Mouse (Mus musculus) neural tube, embryonic 12.5 days (tissue): ENCODE measurements around the gene Glo1. TPM values are rescaled to one million over a fixed set of nuclear protein-coding genes. Genes with fewer than 3 reads are reported as not detected.

Experiments
- ATAC-seq: fragments of 200-750 bp; cut with Nextera tagmentation; 2 replicates; pipeline ENCODE4 v1.8.0; 2017; ENCODE audit warnings: low read depth, mild to moderate bottlenecking, moderate TSS enrichment, moderate library complexity; ENCODE audit not compliant: low FRiP score
- H3K27ac ChIP-seq: fragments of 300-500 bp; sonication (generic); 2 replicates; pipeline ENCODE4 v1.5.1; 2016
- H3K27me3 ChIP-seq: fragments of 300-500 bp; sonication (generic); replicated peaks from 2 replicates; pipeline ENCODE4 v1.6.1; 2016; ENCODE audit warnings: mild to moderate bottlenecking
- H3K36me3 ChIP-seq: fragments of 300-500 bp; sonication (generic); 2 replicates; pipeline ENCODE4 v1.6.1; 2016; ENCODE audit warnings: mild to moderate bottlenecking
- H3K4me1 ChIP-seq: fragments of 300-500 bp; sonication (generic); 2 replicates; pipeline ENCODE4 v1.6.1; 2016
- H3K4me2 ChIP-seq: fragments of 300-500 bp; sonication (generic); replicated peaks from 2 replicates; pipeline ENCODE4 v1.6.1; 2016; ENCODE audit warnings: mild to moderate bottlenecking
- H3K4me3 ChIP-seq: fragments of 300-500 bp; sonication (generic); 2 replicates; pipeline ENCODE4 v1.5.1; 2016
- H3K9ac ChIP-seq: fragments of 300-500 bp; sonication (generic); 2 replicates; pipeline ENCODE4 v1.6.1; 2016; ENCODE audit warnings: mild to moderate bottlenecking
- H3K9me3 ChIP-seq: fragments of 300-500 bp; sonication (generic); 2 replicates; pipeline ENCODE4 v1.6.1; 2016; ENCODE audit warnings: mild to moderate bottlenecking
- WGBS: fragments of 180-500 bp; shearing (Covaris S2); methylation state at CpG from one replicate; pipeline ENCODE4 v1.1.7; 2016; 5-methylcytosine and 5-hydroxymethylcytosine counted together
- polyA plus RNA-seq: library from polyadenylated mRNA; unstranded; fragments of >200 nt; fragmentation: Nextera tagmentation; extraction: Ambion mirVana; gene quantifications from 2 replicates; pipeline ENCODE4 v1.2.1, GENCODE M21; 2016

Glo1 gene
- polyA plus RNA-seq, 1 experiment from 2014 or later: 183 TPM

- no peak overlapping the region for H3K27ac ChIP-seq
- no peak overlapping the region for H3K9ac ChIP-seq
- peaks cover 41% of the 10 kb centered on the region for H3K36me3 ChIP-seq
- H3K9me3 ChIP-seq: 0 out of 2 replicates have a peak, but pooled peaks cover 3% of the 10 kb centered on the region
- H3K4me2 ChIP-seq: no peak overlapping the region
- ATAC-seq: no peak
- H3K4me1 ChIP-seq: no peaks in the 10 kb centered on the region
- WGBS: 65% methylated on average over 5 of the region's 5 CpGs
- H3K4me3 ChIP-seq: no peak overlapping the region
- no peaks in the 10 kb centered on the region for H3K27me3 ChIP-seq
These were observed 32.3 kb downstream of the Glo1 start for GRCm38 (mm10) chr17:30594407-30594806.

GRCm38 (mm10) chr17:30590417-30591198 lies 36.1 kb downstream of the Glo1 start:
- H3K4me1 ChIP-seq: no peaks in the 10 kb centered on the region
- peaks cover 14% of the 10 kb centered on the region for H3K36me3 ChIP-seq
- H3K4me3 ChIP-seq: no peak overlapping the region
- H3K27ac ChIP-seq: no peak overlapping the region
- H3K9me3 ChIP-seq: no peaks in the 10 kb centered on the region
- H3K27me3 ChIP-seq: no peaks in the 10 kb centered on the region
- ATAC-seq: no peak
- H3K9ac ChIP-seq: no peak overlapping the region
- H3K4me2 ChIP-seq: peak overlapping the region; percentile 33
- WGBS: 38% methylated on average over 17 of the region's 17 CpGs

DNA sequence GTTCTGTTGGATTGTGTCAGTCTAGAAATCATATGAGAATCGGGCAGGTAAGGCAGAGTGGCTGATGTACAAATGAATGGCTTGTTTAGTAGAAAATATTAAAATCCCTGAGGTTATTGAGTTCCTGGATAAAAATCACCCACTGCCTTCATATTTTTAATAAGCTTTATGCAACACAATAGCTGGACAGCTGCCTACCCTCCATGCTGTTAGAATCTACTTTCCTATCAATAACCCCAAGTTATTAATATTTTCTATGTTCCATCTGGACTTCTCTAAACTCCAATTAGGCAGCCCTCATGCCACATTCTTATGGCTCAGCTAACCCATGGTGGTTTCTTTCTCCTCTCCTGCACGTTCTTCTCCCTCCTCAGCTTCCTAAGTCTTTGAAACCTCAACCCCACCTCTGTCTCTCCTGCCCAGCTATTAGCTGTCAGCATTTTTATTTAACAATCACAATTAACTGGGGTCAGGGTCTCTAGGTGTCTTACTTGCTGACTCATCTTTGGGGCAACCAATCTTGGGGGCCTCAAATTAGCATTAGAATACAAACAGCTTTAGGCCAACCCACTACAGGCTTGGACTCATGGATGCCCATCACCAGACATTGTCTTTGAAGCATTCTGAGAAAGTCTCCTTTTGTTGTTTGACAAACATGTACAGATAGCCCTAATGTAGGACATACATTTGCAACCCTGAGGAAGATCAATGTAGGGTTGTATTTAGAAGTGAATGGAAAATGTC lies 43.2 kb downstream of the Glo1 start:
- Histone ChIP-seq H3K27ac (no peak overlapping the region), H3K4me3 (no peak overlapping the region), H3K9ac (no peak overlapping the region), H3K27me3 (no peaks in the 10 kb centered on the region), H3K4me1 (no peaks in the 10 kb centered on the region), H3K36me3 (no peaks in the 10 kb centered on the region), H3K9me3 (no peaks in the 10 kb centered on the region), H3K4me2 (no peak overlapping the region)
- 84% methylated on average over 2 of the region's 2 CpGs for WGBS
- no peak for ATAC-seq

DNA sequence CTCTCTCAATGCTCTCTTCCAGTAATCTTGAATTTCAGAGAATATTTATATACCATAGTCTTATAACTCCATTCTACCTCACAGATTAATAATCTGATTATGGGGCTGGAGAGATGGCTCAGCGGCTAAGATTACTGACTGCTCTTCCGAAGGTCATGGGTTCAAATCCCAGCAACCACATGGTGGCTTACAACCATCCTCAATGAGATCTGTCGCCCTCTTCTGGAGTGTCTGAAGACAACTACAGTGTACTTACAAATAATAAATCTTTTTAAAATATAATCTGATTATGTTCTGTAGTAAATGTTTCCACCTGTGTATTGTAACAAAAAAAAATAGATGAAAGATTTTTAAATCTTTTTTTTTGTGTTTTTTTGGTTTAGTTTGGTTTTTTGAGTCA lies 44.4 kb downstream of the Glo1 start:
- 90% methylated on average over 3 of the region's 3 CpGs for WGBS

GRCm38 (mm10) chr17:30581201-30581600 lies 45.5 kb downstream of the Glo1 start:
- no peak for ATAC-seq
- Histone ChIP-seq H3K27ac (no peak overlapping the region), H3K36me3 (no peaks in the 10 kb centered on the region), H3K4me2 (no peak overlapping the region), H3K9me3 (no peaks in the 10 kb centered on the region), H3K9ac (no peak overlapping the region), H3K4me1 (peaks cover 7% of the 10 kb centered on the region; the same call in 1 of the 2 replicates), H3K4me3 (no peak overlapping the region), H3K27me3 (no peaks in the 10 kb centered on the region)
- WGBS: 89% methylated on average over 6 of the region's 6 CpGs

More for the DNA sequence above, 44.4 kb downstream of the Glo1 start:
- Histone ChIP-seq H3K9ac (no peak overlapping the region), H3K9me3 (no peaks in the 10 kb centered on the region), H3K4me1 (peaks cover under 1% of the 10 kb centered on the region; the same call in 1 of the 2 replicates), H3K4me2 (no peak overlapping the region), H3K36me3 (no peaks in the 10 kb centered on the region), H3K27ac (no peak overlapping the region), H3K27me3 (no peaks in the 10 kb centered on the region), H3K4me3 (no peak overlapping the region)
- no peak for ATAC-seq

DNA sequence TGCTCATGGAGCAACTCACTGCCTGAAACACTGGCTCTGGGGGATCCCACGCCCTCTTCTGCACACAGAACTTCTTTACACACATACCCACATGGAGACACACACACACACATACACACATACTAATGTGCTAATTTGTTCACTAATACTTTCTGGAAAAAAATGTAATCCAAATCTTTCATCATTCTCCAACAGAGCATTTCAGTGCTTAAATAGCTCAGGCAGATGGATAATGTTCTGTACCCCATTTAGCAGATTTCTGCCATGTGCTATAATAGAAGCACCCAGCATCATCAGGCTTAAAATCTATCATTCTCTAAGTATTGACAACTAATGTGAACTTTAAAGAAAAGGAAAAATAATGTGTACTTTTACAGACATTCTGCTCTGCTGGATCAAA lies 45.9 kb downstream of the Glo1 start:
- ATAC-seq: no peak

DNA sequence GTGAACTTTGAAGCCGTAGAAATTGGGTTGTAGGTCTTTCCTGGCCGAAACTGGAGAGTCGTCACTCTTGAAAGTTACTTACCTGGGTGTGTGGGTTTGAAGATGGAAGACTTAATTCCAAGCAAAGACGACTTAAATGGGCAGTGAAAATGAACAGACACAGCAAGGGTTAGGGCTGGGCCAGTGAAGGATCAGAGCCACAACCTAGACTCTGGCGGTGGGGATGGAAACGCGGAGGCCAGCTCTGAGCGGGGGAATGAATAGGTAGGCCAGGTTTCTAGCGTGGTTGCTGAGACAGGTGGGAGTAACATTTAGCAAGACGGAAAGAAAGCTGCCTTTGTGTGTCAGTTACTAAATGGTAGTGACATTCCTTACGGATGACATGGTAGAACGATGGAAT lies 49.7 kb downstream of the Glo1 start:
- no peak for ATAC-seq
- H3K9ac ChIP-seq: peak overlapping the region; percentile 73
- no peak overlapping the region for H3K27ac ChIP-seq
- peaks cover 22% of the 10 kb centered on the region for H3K4me1 ChIP-seq
- no peaks in the 10 kb centered on the region for H3K9me3 ChIP-seq
- H3K4me3 ChIP-seq: peak overlapping the region; percentile 80
- H3K4me2 ChIP-seq: peak overlapping the region; percentile 71
- no peaks in the 10 kb centered on the region for H3K27me3 ChIP-seq
- 63% methylated on average over 12 of the region's 12 CpGs for WGBS
- no peaks in the 10 kb centered on the region for H3K36me3 ChIP-seq

More for the DNA sequence above, 45.9 kb downstream of the Glo1 start:
- Histone ChIP-seq H3K4me2 (no peak overlapping the region), H3K9me3 (no peaks in the 10 kb centered on the region), H3K4me3 (no peak overlapping the region), H3K27me3 (no peaks in the 10 kb centered on the region), H3K9ac (no peak overlapping the region), H3K36me3 (no peaks in the 10 kb centered on the region), H3K27ac (no peak overlapping the region), H3K4me1 (peaks cover 7% of the 10 kb centered on the region; the same call in 1 of the 2 replicates)
- WGBS: 83% methylated on average over 1 of the region's 1 CpGs

GRCm38 (mm10) chr17:30575941-30576773 lies 50.5 kb downstream of the Glo1 start, which contains the start of gene Btbd9:
Btbd9 (minus strand) TSS chr17:30576488.
- peak within 1 kb of the TSS; percentile 73 for H3K9ac ChIP-seq
- H3K27me3 ChIP-seq: no peaks in the 10 kb centered on the region
- H3K4me1 ChIP-seq: peaks cover 22% of the 10 kb centered on the region
- peak within 1 kb of the TSS; percentile 72 for H3K27ac ChIP-seq
- H3K4me3 ChIP-seq: peak within 1 kb of the TSS; percentile 80
- no peaks in the 10 kb centered on the region for H3K36me3 ChIP-seq
- H3K4me2 ChIP-seq: peak within 1 kb of the TSS; percentile 71
- H3K9me3 ChIP-seq: no peaks in the 10 kb centered on the region
- under 1% methylated on average over 75 of the region's 94 CpGs for WGBS
- peak; percentile 95 for ATAC-seq

DNA sequence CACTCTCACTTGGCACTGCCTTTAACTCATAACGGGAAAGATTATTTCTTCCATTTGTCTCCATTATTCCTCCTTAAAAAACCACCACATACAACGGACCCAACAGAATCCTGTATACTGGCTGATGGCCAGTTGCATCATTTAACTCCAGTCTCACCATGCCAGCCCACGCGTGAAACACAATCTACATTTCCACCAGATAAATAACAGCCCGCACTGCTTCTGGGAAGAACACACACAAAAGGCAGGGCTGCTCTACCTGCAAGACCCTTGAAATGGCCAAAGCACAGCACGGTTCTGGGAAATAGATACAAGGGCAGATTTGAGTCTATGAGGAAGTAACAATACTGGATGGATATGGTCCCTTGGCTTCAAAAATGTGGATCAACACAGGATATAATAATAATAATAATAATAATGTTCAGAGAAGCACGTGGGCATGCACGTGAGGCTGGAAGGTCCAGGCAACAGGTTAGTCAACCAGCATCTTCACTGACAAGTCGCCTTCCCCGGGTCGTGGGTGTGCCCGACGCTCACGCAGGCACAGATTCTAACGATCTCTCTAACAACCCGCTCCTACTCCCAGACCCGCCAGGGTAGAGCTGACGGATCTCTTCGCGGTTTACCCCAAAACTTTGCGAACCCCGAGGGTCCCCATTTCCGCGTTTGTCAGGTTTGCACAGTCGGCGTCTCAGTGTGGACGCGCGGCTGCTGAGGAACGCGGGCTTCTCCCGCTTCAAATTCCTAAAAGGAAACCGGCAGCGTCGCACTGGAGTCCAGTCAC lies 51.4 kb downstream of the Glo1 start:
- Histone ChIP-seq H3K4me1 (peaks cover 22% of the 10 kb centered on the region), H3K9ac (peak overlapping the region; percentile 73), H3K4me2 (peak overlapping the region; percentile 71), H3K9me3 (no peaks in the 10 kb centered on the region), H3K36me3 (no peaks in the 10 kb centered on the region), H3K27ac (0 out of 2 replicates have a peak overlapping the region, but pooled peaks have one; percentile 72), H3K4me3 (peak overlapping the region; percentile 80), H3K27me3 (no peaks in the 10 kb centered on the region)
- peak; percentile 17; the same call in 1 of the 2 replicates for ATAC-seq
- WGBS: 8% methylated on average over 35 of the region's 35 CpGs

DNA sequence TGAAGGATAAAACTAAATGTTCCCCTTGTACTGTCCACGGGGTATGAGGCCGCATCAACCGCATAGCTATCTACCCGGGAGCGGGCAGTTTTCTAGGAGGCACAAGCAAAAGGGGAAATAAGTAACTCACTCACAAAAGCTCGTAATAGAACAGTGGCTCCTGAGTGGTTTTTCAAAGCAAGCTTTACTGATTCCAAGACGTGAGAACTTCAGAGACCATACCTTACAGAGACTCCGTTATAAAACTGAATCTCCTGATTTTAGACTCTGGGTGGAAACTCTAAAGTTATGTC lies 51.9 kb downstream of the Glo1 start:
- 83% methylated on average over 8 of the region's 8 CpGs for WGBS
- H3K9ac ChIP-seq: peak overlapping the region; percentile 73; the same call in 1 of the 2 replicates

DNA sequence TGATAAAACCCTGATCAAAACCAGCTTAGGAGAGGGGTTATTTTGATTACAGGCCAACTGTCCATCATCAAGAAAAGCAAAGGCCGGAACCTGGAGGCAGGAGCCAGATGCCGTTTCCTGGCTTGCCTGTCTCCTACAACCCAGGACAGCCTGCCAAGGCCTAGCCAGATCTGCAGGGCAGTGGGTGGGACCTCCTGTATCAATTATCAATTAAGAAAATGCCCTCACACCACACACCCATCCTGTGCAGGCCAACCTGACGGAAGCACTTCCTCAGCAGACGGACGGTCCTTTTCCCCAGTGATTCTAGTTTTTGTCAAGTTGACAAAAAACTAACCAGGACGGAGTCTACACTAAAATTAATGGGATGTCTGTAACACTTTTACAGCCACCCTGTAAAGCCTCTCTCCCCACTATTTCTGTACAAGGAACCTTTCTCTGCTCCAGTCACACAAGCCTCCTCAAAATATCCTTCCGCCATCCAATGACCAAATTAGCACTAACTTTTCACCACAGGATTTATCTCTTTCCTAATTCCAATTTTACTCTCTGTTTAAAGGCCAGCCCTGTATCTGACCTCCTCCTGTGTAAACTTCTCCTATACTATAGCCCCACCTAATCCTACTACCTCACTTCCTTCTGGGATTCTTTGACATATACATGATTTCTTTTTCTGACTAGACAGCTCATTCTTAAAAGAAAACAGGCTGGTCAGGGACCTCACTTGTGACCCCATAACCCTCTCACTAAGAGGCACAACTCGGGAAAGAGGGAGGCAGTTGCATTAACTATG lies 52.5 kb downstream of the Glo1 start:
- H3K27ac ChIP-seq: no peak overlapping the region
- H3K4me2 ChIP-seq: peak overlapping the region; percentile 71; the same call in 1 of the 2 replicates
- 85% methylated on average over 8 of the region's 8 CpGs for WGBS
- peaks cover 22% of the 10 kb centered on the region for H3K4me1 ChIP-seq
- H3K36me3 ChIP-seq: no peaks in the 10 kb centered on the region
- H3K4me3 ChIP-seq: no peak overlapping the region
- no peaks in the 10 kb centered on the region for H3K27me3 ChIP-seq
- ATAC-seq: no peak
- H3K9me3 ChIP-seq: no peaks in the 10 kb centered on the region
- H3K9ac ChIP-seq: no peak overlapping the region

More for the DNA sequence above, 51.9 kb downstream of the Glo1 start:
- no peak for ATAC-seq
- Histone ChIP-seq H3K9me3 (no peaks in the 10 kb centered on the region), H3K4me3 (no peak overlapping the region), H3K27ac (no peak overlapping the region), H3K36me3 (no peaks in the 10 kb centered on the region), H3K4me1 (peaks cover 22% of the 10 kb centered on the region), H3K27me3 (no peaks in the 10 kb centered on the region), H3K4me2 (peak overlapping the region; percentile 71)
